Mouse (Mus musculus): ENCODE measurements around the gene Chid1. TPM values are rescaled to one million over a fixed set of nuclear protein-coding genes. Genes with fewer than 3 reads are reported as not detected.

Chid1 gene
- polyA plus RNA-seq, 1 experiment = 89.4 TPM

- H3K27me3 ChIP-seq (ENCODE audit: control insufficient read depth, insufficient read depth, low read length) = no peaks in the 10 kb centered on the region
- H3K4me3 ChIP-seq (ENCODE audit: control insufficient read depth, low read depth, low read length) = peak overlapping the region; percentile 87
- no peaks in the 10 kb centered on the region; the same call in 1 of the 2 replicates for H3K36me3 ChIP-seq (ENCODE audit: control insufficient read depth, insufficient read depth, low read length)
- peak overlapping the region; percentile 37 for H3K27ac ChIP-seq (ENCODE audit: control insufficient read depth, insufficient read depth, low read depth, low read length)
- no peak for TF ChIP-seq CTCF (IDR thresholded peaks at IDR 0.05; ENCODE audit: control insufficient read depth, insufficient read depth, insufficient replicate concordance, low read depth, low read length)
- TF ChIP-seq POLR2A (IDR thresholded peaks at IDR 0.05; ENCODE audit: control insufficient read depth, low read depth, low read length) = no peak
- H3K4me1 ChIP-seq (ENCODE audit: control insufficient read depth, insufficient read depth, low read length) = peaks cover 55% of the 10 kb centered on the region
Observed at GRCm38 (mm10) chr7:141466607-141467148, 73.0 kb downstream of the Chid1 start.

GRCm38 (mm10) chr7:141466045-141466394 lies 73.6 kb downstream of the Chid1 start:
- Histone ChIP-seq H3K27me3 (ENCODE audit: control insufficient read depth, insufficient read depth, low read length) (no peaks in the 10 kb centered on the region), H3K27ac (ENCODE audit: control insufficient read depth, insufficient read depth, low read depth, low read length) (peak overlapping the region; percentile 23; the same call in 1 of the 2 replicates), H3K4me3 (ENCODE audit: control insufficient read depth, low read depth, low read length) (no peak overlapping the region), H3K36me3 (ENCODE audit: control insufficient read depth, insufficient read depth, low read length) (no peaks in the 10 kb centered on the region; the same call in 1 of the 2 replicates), H3K4me1 (ENCODE audit: control insufficient read depth, insufficient read depth, low read length) (peaks cover 59% of the 10 kb centered on the region)
- no peak for TF ChIP-seq CTCF (IDR thresholded peaks at IDR 0.05; ENCODE audit: control insufficient read depth, insufficient read depth, insufficient replicate concordance, low read depth, low read length)
- no peak for TF ChIP-seq POLR2A (IDR thresholded peaks at IDR 0.05; ENCODE audit: control insufficient read depth, low read depth, low read length)

GRCm38 (mm10) chr7:141465388-141466044 lies 74.1 kb downstream of the Chid1 start:
- Histone ChIP-seq H3K27ac (ENCODE audit: control insufficient read depth, insufficient read depth, low read depth, low read length) (peak overlapping the region; percentile 23; the same call in 1 of the 2 replicates), H3K36me3 (ENCODE audit: control insufficient read depth, insufficient read depth, low read length) (no peaks in the 10 kb centered on the region; the same call in 1 of the 2 replicates), H3K4me3 (ENCODE audit: control insufficient read depth, low read depth, low read length) (no peak overlapping the region), H3K27me3 (ENCODE audit: control insufficient read depth, insufficient read depth, low read length) (no peaks in the 10 kb centered on the region), H3K4me1 (ENCODE audit: control insufficient read depth, insufficient read depth, low read length) (peaks cover 61% of the 10 kb centered on the region)
- TF ChIP-seq POLR2A (IDR thresholded peaks at IDR 0.05; ENCODE audit: control insufficient read depth, low read depth, low read length) (no peak), CTCF (IDR thresholded peaks at IDR 0.05; ENCODE audit: control insufficient read depth, insufficient read depth, insufficient replicate concordance, low read depth, low read length) (no peak)

- Histone ChIP-seq H3K27ac (ENCODE audit: control insufficient read depth, insufficient read depth, low read depth, low read length) (peak overlapping the region; percentile 18), H3K4me1 (ENCODE audit: control insufficient read depth, insufficient read depth, low read length) (peaks cover 61% of the 10 kb centered on the region), H3K36me3 (ENCODE audit: control insufficient read depth, insufficient read depth, low read length) (no peaks in the 10 kb centered on the region), H3K4me3 (ENCODE audit: control insufficient read depth, low read depth, low read length) (peak overlapping the region; percentile 66), H3K27me3 (ENCODE audit: control insufficient read depth, insufficient read depth, low read length) (no peaks in the 10 kb centered on the region)
- TF ChIP-seq CTCF (IDR thresholded peaks at IDR 0.05; ENCODE audit: control insufficient read depth, insufficient read depth, insufficient replicate concordance, low read depth, low read length) (no peak), POLR2A (IDR thresholded peaks at IDR 0.05; ENCODE audit: control insufficient read depth, low read depth, low read length) (no peak)
Observed at GRCm38 (mm10) chr7:141464603-141465201, 75.0 kb downstream of the Chid1 start.

GRCm38 (mm10) chr7:141463824-141464602 lies 75.6 kb downstream of the Chid1 start:
- H3K36me3 ChIP-seq (ENCODE audit: control insufficient read depth, insufficient read depth, low read length) = no peaks in the 10 kb centered on the region
- H3K27ac ChIP-seq (ENCODE audit: control insufficient read depth, insufficient read depth, low read depth, low read length) = no peak overlapping the region; the same call in 1 of the 2 replicates
- peak overlapping the region; percentile 66 for H3K4me3 ChIP-seq (ENCODE audit: control insufficient read depth, low read depth, low read length)
- peaks cover 62% of the 10 kb centered on the region for H3K4me1 ChIP-seq (ENCODE audit: control insufficient read depth, insufficient read depth, low read length)
- no peaks in the 10 kb centered on the region for H3K27me3 ChIP-seq (ENCODE audit: control insufficient read depth, insufficient read depth, low read length)
- TF ChIP-seq POLR2A (IDR thresholded peaks at IDR 0.05; ENCODE audit: control insufficient read depth, low read depth, low read length) (no peak), CTCF (IDR thresholded peaks at IDR 0.05; ENCODE audit: control insufficient read depth, insufficient read depth, insufficient replicate concordance, low read depth, low read length) (no peak)

- Histone ChIP-seq H3K27me3 (ENCODE audit: control insufficient read depth, insufficient read depth, low read length) (no peaks in the 10 kb centered on the region), H3K36me3 (ENCODE audit: control insufficient read depth, insufficient read depth, low read length) (peaks cover 1% of the 10 kb centered on the region; the same call in 1 of the 2 replicates), H3K4me1 (ENCODE audit: control insufficient read depth, insufficient read depth, low read length) (peaks cover 49% of the 10 kb centered on the region), H3K4me3 (ENCODE audit: control insufficient read depth, low read depth, low read length) (peak overlapping the region; percentile 23; the same call in 1 of the 2 replicates), H3K27ac (ENCODE audit: control insufficient read depth, insufficient read depth, low read depth, low read length) (no peak overlapping the region)
- TF ChIP-seq POLR2A (IDR thresholded peaks at IDR 0.05; ENCODE audit: control insufficient read depth, low read depth, low read length) = no peak
- TF ChIP-seq CTCF (IDR thresholded peaks at IDR 0.05; ENCODE audit: control insufficient read depth, insufficient read depth, insufficient replicate concordance, low read depth, low read length) = no peak
Observed at GRCm38 (mm10) chr7:141462333-141462821, 77.3 kb downstream of the Chid1 start.

All from testis, adult 2 months (tissue).